Mouse (Mus musculus) kidney, adult 2 months (tissue): ENCODE results near the gene Kcnj1.

ENCODE experiments used
- CTCF ChIP-seq: fragments of 200-500 bp; conservative IDR thresholded peaks from 2 replicates; pipeline ENCODE4 v1.5.1; 2011; ENCODE audit warnings: low read depth, mild to moderate bottlenecking, control low read depth, low read length, moderate library complexity, mixed read lengths; ENCODE audit not compliant: insufficient read depth, insufficient read length
- POLR2A ChIP-seq: fragments of 200-500 bp; IDR thresholded peaks from one replicate; pipeline ENCODE4 v1.6.1; 2011; ENCODE audit warnings: low read depth, low read length, control low read depth

GRCm38 (mm10) chr9:32331162-32331561 lies 41.1 kb upstream of the Kcnj1 start:
- no peak for TF ChIP-seq CTCF
- no peak for TF ChIP-seq POLR2A
